Mouse (Mus musculus) stomach, postnatal 0 days (tissue): ENCODE results near the gene Ric1.

Source experiments
- CTCF ChIP-seq: IDR thresholded peaks from 2 replicates; pipeline ENCODE4 v1.5.1; 2016; ENCODE audit warnings: antibody characterized with exemption, low read depth, mild to moderate bottlenecking, moderate library complexity
- EP300 ChIP-seq: optimal IDR thresholded peaks from 2 replicates; pipeline ENCODE3; 2016; ENCODE audit warnings: antibody characterized with exemption

GRCm38 (mm10) chr19:29520996-29521560, 1.0 kb upstream of the Ric1 start:
- TF ChIP-seq CTCF, result no peak
- TF ChIP-seq EP300, result no peak
